21 mouse cellular contexts compared by ENCODE assay signal in genomic region chr1:175554641-175555040, GRCm38 (mm10).
"Had no signal": no experiment of that assay in that cellular context is flagged by ENCODE, and none has a peak within 500 bp of the region (broad histone marks: within the 10 kb centered on the region; RNA-seq: fewer than 3 reads in every experiment).

No protein-coding gene starts in this region.

- H3K27ac ChIP-seq: limb, embryonic 12.5 days; limb, embryonic 15.5 days; liver, embryonic 14.5 days; macrophage; midbrain, embryonic 12.5 days; neural tube, embryonic 13.5 days had no signal

- H3K4me3 ChIP-seq: limb, embryonic 12.5 days; limb, embryonic 15.5 days; midbrain, embryonic 12.5 days; myocyte; neural tube, embryonic 13.5 days had no signal

- DNase-seq: kidney, adult 18-20 months; kidney, adult 9 months; kidney, postnatal 14 days; kidney, postnatal 4 days; left cerebral cortex, postnatal 4 days; liver, postnatal 0 days; lung, embryonic 14.5 days; retina, postnatal 1 day; right cerebral cortex, postnatal 25 days; thymus, adult 2 months; thymus, postnatal 14 days; thymus, postnatal 4 days had no signal

- ATAC-seq: liver, postnatal 0 days; lung, postnatal 0 days; midbrain, embryonic 16.5 days had no signal
